Mouse (Mus musculus) liver, embryonic 14.5 days (tissue): Measurements from ENCODE around the gene Nnmt.

Experiments used
- CTCF ChIP-seq: IDR thresholded peaks from 2 replicates; pipeline ENCODE4 v1.5.1; 2016; ENCODE audit warnings: antibody characterized with exemption, low read depth, control low read depth
- EP300 ChIP-seq: IDR thresholded peaks from 2 replicates; pipeline ENCODE4 v1.6.1; 2016; ENCODE audit warnings: antibody characterized with exemption, low read depth

DNA sequence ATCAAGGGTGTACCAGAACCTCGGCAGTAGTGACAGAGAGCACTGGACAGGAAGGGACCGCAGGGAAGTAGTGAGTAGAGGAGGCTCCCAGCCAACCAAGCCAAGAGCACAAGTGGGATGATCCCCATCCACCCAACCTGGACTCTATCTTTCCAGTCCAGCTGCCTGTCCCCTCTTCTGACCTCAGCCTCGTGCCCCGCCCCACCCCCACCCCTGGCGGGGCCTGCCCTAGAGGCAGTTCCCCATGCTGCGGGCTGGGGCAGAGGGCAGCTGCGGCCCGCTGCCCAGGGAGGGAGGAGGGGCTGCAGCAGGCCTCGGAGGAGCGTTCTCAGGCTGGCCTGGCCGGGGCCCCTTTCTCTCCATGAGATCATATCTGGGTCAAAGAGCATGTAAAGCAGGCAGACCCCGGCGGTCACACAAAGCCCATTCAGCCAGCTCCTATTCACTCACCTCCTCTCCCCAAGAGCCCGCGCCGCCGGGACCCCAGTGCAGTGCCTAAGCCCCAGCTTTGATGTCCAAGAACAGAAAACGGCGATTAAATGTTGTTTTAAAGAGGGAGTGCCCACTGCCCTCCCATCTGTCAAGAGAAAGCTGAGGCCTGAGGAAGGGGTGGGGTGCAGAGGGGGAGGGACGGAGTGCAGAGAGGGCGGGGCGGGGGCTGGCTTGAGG lies 44.3 kb upstream of the Nnmt start:
- no peak for TF ChIP-seq EP300
- no peak for TF ChIP-seq CTCF
